Mouse (Mus musculus) kidney, adult 2 months (tissue): ENCODE data around the gene A930009A15Rik.

ENCODE experiments used
- CTCF ChIP-seq: fragments of 200-500 bp; conservative IDR thresholded peaks from 2 replicates; pipeline ENCODE4 v1.5.1; 2011; ENCODE audit warnings: low read depth, mild to moderate bottlenecking, control low read depth, low read length, moderate library complexity, mixed read lengths; ENCODE audit not compliant: insufficient read depth, insufficient read length
- POLR2A ChIP-seq: fragments of 200-500 bp; IDR thresholded peaks from one replicate; pipeline ENCODE4 v1.6.1; 2011; ENCODE audit warnings: low read depth, low read length, control low read depth

- TF ChIP-seq CTCF: no peak
- no peak for TF ChIP-seq POLR2A
Observed at GRCm38 (mm10) chr10:115551069-115551468, 18.7 kb upstream of the A930009A15Rik start.
